Mouse (Mus musculus): ENCODE data around the gene Wnk1. TPM values are rescaled to one million over a fixed set of nuclear protein-coding genes. Genes with fewer than 3 reads are reported as not detected.
A peak's percentile ranks its signal among the peaks of the same experiment; 100 is the strongest.

Gene Wnk1
- total RNA-seq, 2 experiments from 2014 or later = 303 to 324 TPM

DNA sequence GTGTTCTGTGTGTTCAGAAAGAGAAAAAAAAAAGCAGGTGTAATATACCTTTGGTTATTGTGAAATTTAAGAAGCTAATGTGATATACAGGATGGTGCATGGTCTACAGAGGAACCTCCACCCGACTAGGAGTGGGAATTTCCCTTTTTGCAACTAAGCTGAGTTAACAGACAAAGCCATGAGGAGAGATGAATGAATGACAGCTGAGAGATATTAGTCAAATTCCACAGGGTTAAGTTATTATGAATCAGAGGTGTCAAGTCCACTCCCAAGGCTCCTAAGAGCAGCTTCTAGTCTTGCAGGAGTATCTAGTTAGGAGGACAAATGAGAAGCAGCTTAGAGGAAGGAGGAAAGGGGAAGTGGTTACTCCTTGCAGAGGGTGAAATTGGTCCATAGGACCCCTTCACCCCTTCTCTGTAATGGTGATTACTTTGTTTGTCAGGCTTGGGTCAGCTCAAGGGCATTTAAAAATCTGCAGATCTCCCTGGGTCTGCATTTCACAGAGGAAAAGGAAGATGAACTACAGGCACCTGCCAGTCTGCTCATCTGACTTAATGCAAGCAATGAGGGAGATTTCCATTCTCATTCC lies 4.3 kb upstream of the Wnk1 start:
- DNase-seq = no peak

DNA sequence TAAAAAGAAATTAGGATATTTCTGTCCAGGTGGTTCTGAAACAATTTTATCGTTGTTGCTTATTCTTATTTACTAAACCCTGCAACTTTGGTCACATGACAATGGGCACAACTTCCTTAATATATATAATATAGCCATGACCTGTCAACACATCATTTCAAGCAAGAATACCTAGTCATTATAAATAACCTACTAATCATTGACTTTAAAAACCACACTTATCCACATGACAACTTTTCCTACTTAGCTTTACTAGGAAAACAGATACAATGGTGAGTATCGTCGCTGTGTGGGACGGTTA lies 2.0 kb upstream of the Wnk1 start:
- no peak for DNase-seq
- intact Hi-C loops (cut with DNase I) = no loop called here

More for the DNA sequence above, 4.3 kb upstream of the Wnk1 start:
- intact Hi-C loops (cut with DNase I) = no loop called here

GRCm38 (mm10) chr6:120039668-120040556 lies 1.4 kb upstream of the Wnk1 start:
- intact Hi-C loops (cut with DNase I) = loop anchor here (1.0 to 10.0 kb wide), 3 partner anchors 71 to 555 kb away; no protein-coding TSS in a partner anchor
- DNase-seq = peak; percentile 80 to 84

DNA sequence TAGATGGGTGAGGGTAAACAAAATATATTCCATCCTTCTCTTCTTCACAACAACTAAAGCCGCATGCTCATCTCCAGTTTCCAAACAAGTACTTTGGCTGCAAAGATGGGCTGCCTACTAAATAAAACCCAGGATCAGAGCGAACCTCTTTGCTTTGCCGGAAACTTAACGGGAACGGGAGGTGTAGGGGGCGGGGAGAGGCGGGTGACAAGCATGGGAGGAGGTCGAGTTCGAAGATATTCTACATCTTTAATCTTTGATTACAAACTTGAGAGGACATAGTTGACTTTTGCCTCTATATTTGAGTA lies 738 bp upstream of the Wnk1 start:
- intact Hi-C loops (cut with DNase I) = loop anchor here (1.0 to 10.0 kb wide), 3 partner anchors 72 to 554 kb away; no protein-coding TSS in a partner anchor
- peak; percentile 35 to 44 for DNase-seq

GRCm38 (mm10) chr6:120037636-120038365 lies 671 bp downstream of the Wnk1 start:
- intact Hi-C loops (cut with DNase I) = loop anchor here (2.0 to 10.0 kb wide), 4 partner anchors 15 to 553 kb away; no protein-coding TSS in a partner anchor
- DNase-seq = peak; percentile 77 to 85

- intact Hi-C loops (cut with DNase I) = loop anchor here (2.0 to 10.0 kb wide), 3 partner anchors 14 to 552 kb away; no protein-coding TSS in a partner anchor
- peak; percentile 71 to 81 for DNase-seq
Measured at GRCm38 (mm10) chr6:120037004-120037635, 1.4 kb downstream of the Wnk1 start.

DNA sequence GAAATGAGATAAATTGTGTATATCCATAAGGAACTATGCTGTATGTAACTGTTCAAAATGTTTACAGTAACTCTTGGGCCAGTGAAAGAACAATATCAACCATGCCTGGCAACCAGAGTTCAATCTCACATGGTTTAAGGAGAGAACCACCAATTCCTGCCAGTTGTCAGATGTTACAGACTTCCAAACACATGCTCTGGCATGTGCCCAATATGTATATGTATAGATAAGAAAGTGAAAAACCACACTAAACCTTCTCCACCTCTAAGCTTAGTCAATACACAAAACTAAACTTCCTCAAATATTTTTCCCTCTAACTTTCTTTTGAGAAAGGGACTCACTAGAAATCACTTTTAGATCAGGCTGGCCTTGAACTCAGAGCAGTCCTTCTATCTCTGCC lies 13.9 kb downstream of the Wnk1 start:
- DNase-seq = no peak
- intact Hi-C loops (cut with DNase I) = no loop called here

DNA sequence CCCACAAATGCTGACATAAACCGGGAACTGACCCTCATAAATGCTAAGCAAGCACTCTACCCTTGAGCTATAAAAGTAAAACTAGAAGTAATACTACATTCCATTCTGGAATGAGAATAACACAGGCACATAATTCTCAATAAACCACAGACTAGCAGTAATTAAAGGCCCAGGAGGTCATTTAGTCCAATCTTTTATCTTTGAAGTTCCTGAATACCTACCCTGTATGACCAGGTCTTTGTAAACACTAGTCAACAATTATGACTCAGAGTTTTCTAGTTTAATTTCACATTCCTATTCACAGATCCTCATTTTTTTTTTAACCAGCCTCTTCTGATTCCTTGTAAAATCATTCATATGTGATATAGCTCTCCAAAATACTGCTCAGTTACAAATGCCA lies 14.7 kb downstream of the Wnk1 start:
- DNase-seq = no peak
- intact Hi-C loops (cut with DNase I) = loop anchor here (2.0 kb wide), 1 partner anchor 13 kb away; no protein-coding TSS in a partner anchor

DNA sequence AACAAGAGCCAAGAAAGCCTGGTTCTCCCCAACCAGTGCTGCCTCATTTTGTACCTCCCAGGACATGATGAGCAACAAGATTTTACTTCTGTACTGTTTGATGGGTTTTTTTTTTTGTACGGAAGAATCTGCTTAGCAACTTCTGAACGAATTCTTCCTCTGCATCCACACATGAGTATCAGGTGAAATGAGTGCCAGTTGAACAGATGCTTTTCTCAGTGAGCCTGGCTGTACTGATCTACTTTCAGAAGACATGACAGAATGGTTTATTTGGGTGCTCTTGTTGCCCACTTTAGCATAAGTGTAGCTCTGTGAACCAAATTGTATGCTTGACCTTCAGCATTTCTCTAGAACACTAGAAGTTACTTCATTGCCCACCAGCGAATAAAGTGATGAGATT lies 16.4 kb downstream of the Wnk1 start:
- DNase-seq = no peak
- intact Hi-C loops (cut with DNase I) = loop anchor here (2.0 kb wide), 1 partner anchor 15 kb away; no protein-coding TSS in a partner anchor

DNA sequence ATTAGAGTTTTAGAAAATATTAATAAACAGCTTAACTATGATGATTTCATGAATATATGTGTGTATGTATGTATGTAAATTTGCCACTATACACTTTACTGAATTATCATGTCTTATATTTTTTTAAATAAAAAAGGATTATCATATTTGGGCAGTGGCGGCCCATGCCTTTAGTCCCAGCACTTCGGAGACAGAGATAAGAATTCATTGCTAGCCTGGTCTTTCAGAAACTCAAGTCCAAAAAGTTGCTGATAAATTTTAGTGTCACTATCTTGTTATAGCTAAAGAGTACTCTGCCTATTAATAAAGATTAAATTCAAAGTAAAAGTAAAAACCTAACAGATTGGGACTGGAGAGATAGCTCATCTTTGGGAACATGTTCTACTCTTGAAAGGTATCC lies 18.8 kb downstream of the Wnk1 start:
- intact Hi-C loops (cut with DNase I) = no loop called here

DNA sequence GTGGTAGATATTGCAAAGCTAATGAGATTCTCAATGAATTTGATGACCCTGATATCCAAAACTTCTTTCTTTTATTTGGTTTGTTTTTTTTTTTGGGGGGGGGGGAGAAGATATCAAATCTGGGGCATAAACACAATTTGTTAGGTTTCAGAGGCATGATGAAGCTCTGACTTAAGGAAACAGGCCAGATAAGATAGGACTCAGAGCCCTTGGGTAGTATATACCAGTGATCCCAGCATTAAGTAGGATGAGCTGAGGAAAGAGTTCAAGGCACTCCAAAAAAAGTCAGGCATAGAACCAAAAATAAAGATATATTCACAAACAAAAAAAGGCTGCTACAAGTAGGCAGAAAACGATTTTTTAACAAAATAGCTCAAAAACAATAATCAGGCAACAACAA lies 25.3 kb downstream of the Wnk1 start:
- intact Hi-C loops (cut with DNase I) = no loop called here
- DNase-seq = no peak

More for the DNA sequence above, 18.8 kb downstream of the Wnk1 start:
- DNase-seq = no peak

DNA sequence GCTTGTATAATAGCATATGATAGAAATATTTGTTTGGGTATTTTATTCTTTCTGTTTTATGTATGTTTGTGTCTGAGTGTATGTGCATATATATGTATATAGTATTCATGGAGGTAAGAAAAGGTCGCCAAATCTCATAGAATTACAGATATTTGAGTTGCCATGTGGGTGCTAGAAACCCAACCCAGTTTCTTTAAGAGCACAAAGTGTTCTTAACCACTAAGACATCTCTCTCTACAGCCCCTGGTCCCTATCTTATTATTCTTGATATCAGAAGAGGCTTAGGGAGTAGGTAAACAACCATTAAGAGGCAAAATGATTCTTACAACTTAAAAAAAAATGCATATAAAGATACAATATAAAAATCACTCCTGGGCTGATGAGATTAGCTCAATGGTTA lies 27.0 kb downstream of the Wnk1 start:
- intact Hi-C loops (cut with DNase I) = no loop called here
- DNase-seq = no peak

DNA sequence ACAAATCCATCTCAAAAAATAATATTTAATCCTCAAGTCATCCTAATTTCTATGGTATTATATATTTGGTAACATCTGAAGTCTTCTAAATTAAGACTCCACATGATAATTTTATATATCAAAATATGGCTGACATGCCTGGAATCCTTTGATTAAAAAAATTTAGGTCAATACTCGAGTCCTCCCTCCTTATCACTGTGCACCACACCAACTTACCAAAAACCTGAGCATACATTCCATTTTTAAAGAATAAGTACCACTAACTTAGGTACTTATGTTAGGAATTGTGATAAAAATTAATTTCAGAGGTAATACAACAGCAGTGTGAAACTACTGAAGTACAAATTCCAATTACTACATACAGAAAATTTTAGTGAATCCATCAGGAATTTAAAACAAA lies 27.5 kb downstream of the Wnk1 start:
- intact Hi-C loops (cut with DNase I) = no loop called here

DNA sequence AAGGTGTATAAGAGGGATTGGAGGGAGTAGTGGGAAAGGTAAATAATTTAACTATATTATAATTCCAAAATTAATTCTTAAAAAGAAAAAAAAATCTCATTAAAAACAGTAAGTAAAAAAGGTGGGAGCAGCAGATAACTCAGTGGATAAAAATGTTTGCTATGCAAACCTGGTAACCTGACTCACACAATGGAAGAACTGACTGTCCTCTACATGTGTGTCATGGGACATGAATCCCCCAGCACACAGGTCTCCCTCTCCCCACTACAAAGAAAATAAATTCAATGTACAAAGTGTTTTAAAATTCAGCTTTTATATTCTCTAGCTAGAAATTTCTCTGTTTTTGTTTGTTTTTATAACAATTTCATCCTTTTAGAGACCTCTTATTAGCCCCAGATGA lies 27.9 kb downstream of the Wnk1 start:
- intact Hi-C loops (cut with DNase I) = no loop called here
- DNase-seq = no peak

More for the DNA sequence above, 27.5 kb downstream of the Wnk1 start:
- DNase-seq = no peak

- no peak for DNase-seq
- intact Hi-C loops (cut with DNase I) = loop anchor here (1.0 to 2.0 kb wide), 2 partner anchors 35 to 192 kb away; no protein-coding TSS in a partner anchor
Measured at GRCm38 (mm10) chr6:120001718-120002117, 36.8 kb downstream of the Wnk1 start.

- DNase-seq = no peak
- intact Hi-C loops (cut with DNase I) = no loop called here
Measured at GRCm38 (mm10) chr6:119996480-119996879, 42.0 kb downstream of the Wnk1 start.

DNA sequence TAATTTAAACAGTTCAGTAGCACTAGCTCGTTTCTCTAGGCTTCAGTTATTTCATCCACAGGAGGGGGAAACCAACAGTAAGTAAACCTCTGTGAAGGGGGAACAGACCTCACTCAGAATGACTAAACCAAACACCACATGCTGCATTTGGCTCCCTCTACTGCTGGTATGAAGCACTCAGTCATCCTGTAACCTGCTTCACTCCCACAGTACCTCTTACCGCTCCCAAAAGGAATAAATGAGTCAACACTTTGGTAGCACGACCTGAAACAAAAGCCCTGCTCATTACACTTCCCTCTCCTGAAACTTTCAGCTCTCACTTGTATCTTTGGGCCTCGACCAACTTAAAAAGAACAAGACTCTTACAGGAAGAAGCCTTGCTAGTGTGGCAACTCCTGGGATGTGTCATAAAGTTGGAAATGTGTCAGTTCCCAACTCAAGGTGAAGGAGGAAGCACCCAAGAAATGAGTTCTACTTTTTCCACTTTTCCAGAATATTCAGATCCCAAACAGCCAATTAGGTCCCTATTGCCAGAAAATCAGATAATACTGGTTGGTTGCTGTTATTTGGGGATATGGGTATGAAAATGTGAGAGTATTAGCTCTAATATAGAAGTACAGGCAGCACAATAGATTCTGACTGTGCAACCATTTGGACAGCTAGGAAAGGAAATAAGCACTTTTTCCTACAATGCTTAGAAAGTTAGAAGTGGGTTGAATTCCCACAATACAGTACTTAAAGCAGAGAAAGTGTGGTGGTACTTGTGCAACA lies 114.1 kb downstream of the Wnk1 start:
- DNase-seq = peak in 1 of 2 experiments; percentile 17
- intact Hi-C loops (cut with DNase I) = loop anchor here (2.0 to 5.0 kb wide), 2 partner anchors 132 to 437 kb away; no protein-coding TSS in a partner anchor

- intact Hi-C loops (cut with DNase I) = loop anchor here (5.0 kb wide), 1 partner anchor 435 kb away; no protein-coding TSS in a partner anchor
- DNase-seq = no peak
Measured at GRCm38 (mm10) chr6:119922544-119922943, 115.9 kb downstream of the Wnk1 start.

GRCm38 (mm10) chr6:119922136-119922535 lies 116.3 kb downstream of the Wnk1 start:
- intact Hi-C loops (cut with DNase I) = loop anchor here (5.0 kb wide), 1 partner anchor 435 kb away; no protein-coding TSS in a partner anchor
- no peak for DNase-seq
